Mouse (Mus musculus) kidney, embryonic 14.5 days (tissue): ENCODE results near the gene Nsmce1. TPM values are rescaled to one million over a fixed set of nuclear protein-coding genes. Genes with fewer than 3 reads are reported as not detected.
A peak's percentile ranks its signal among the peaks of the same experiment; 100 is the strongest.

ENCODE experiments used
- ATAC-seq: fragments of 200-750 bp; cut with Nextera tagmentation; 2 replicates; pipeline ENCODE4 v1.8.0; 2017; ENCODE audit warnings: moderate number of reproducible peaks, mild to moderate bottlenecking, moderate TSS enrichment, moderate library complexity; ENCODE audit not compliant: low FRiP score, low TSS enrichment
- H3K27ac ChIP-seq: fragments of 300-500 bp; sonication (generic); 2 replicates; pipeline ENCODE4 v1.5.1; 2014; ENCODE audit warnings: low read depth, mild to moderate bottlenecking, low read length, moderate library complexity, mixed read lengths
- H3K27me3 ChIP-seq: fragments of 300-500 bp; sonication (generic); 2 replicates; pipeline ENCODE4 v1.6.1; 2014; ENCODE audit warnings: mild to moderate bottlenecking, low read length; ENCODE audit not compliant: control insufficient read depth, insufficient read depth
- H3K36me3 ChIP-seq: fragments of 300-500 bp; sonication (generic); 2 replicates; pipeline ENCODE4 v1.6.1; 2014; ENCODE audit warnings: low read length, mixed read lengths; ENCODE audit not compliant: control insufficient read depth, insufficient read depth
- H3K4me1 ChIP-seq: fragments of 300-500 bp; sonication (generic); 2 replicates; pipeline ENCODE4 v1.6.1; 2014; ENCODE audit warnings: low read length, mixed read lengths; ENCODE audit not compliant: control insufficient read depth, insufficient read depth
- H3K4me2 ChIP-seq: fragments of 300-500 bp; sonication (generic); replicated peaks from 2 replicates; pipeline ENCODE4 v1.6.1; 2014; ENCODE audit warnings: low read depth, mild to moderate bottlenecking, low read length
- H3K4me3 ChIP-seq: fragments of 300-500 bp; sonication (generic); 2 replicates; pipeline ENCODE4 v1.5.1; 2014; ENCODE audit warnings: mild to moderate bottlenecking, low read length
- H3K9ac ChIP-seq: fragments of 300-500 bp; sonication (generic); 2 replicates; pipeline ENCODE4 v1.6.1; 2014; ENCODE audit warnings: low read depth, mild to moderate bottlenecking, low read length, moderate library complexity
- H3K9me3 ChIP-seq: fragments of 300-500 bp; sonication (generic); 2 replicates; pipeline ENCODE4 v1.6.1; 2016; ENCODE audit warnings: low read length; ENCODE audit not compliant: control insufficient read depth
- WGBS: fragments of 180-500 bp; shearing (Covaris S2); extraction: QIAGEN DNeasy Blood & Tissue Kit; methylation state at CpG from one replicate; pipeline ENCODE4 v1.1.7; 2014; 5-methylcytosine and 5-hydroxymethylcytosine counted together
- polyA plus RNA-seq: library from polyadenylated mRNA; unstranded; fragments of >200 nt; fragmentation: Nextera tagmentation; extraction: Ambion mirVana; gene quantifications from 2 replicates; pipeline ENCODE4 v1.2.1, GENCODE M21; 2014

Nsmce1 gene
- polyA plus RNA-seq, result 137 and 157 TPM in 2 replicates

- Histone ChIP-seq H3K9me3 (no peaks in the 10 kb centered on the region), H3K36me3 (peaks cover 2% of the 10 kb centered on the region), H3K27me3 (no peaks in the 10 kb centered on the region), H3K4me2 (peak within 1 kb of the TSS; percentile 69), H3K4me1 (0 out of 2 replicates have a peak, but pooled peaks cover 3% of the 10 kb centered on the region), H3K27ac (peak within 1 kb of the TSS; percentile 69), H3K4me3 (peak within 1 kb of the TSS; percentile 68), H3K9ac (peak within 1 kb of the TSS; percentile 66)
- ATAC-seq, result peak; percentile 99
- WGBS, result under 1% methylated on average over 56 of the region's 56 CpGs
These were observed at the start of gene Nsmce1 for GRCm38 (mm10) chr7:125490947-125491735. Nsmce1 (minus strand) TSS chr7:125491596.

- H3K9ac ChIP-seq, result no peak overlapping the region
- no peak overlapping the region for H3K27ac ChIP-seq
- no peaks in the 10 kb centered on the region for H3K9me3 ChIP-seq
- H3K4me1 ChIP-seq, result no peaks in the 10 kb centered on the region
- no peak overlapping the region for H3K4me2 ChIP-seq
- 69% methylated on average over 1 of the region's 1 CpGs for WGBS
- no peak overlapping the region for H3K4me3 ChIP-seq
- no peaks in the 10 kb centered on the region for H3K27me3 ChIP-seq
- no peaks in the 10 kb centered on the region for H3K36me3 ChIP-seq
- ATAC-seq, result no peak
These were observed 49.6 kb upstream of the Nsmce1 start for GRCm38 (mm10) chr7:125541026-125541425.

DNA sequence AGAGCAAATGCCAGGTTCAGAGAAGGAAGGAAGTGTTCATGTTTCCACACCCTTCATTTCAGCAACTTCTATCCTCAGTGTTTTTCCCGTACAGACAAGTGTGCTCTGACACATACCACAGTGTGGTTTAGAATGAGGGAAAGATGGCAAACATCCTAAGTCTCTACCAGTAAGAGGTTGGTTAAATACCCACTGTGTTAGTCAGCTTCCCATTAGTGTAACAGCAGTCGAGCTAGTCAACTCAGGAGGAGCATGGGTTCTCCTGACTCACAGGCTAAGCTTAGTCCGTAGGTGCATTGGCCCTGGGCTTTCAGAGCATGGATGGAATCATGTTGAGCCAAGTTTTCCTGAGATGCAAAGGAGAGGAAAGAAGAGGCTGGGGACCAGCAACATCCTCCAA is 48.0 kb upstream of the Nsmce1 start:
- Histone ChIP-seq H3K9me3 (peaks cover 1% of the 10 kb centered on the region; the same call in 1 of the 2 replicates), H3K36me3 (no peaks in the 10 kb centered on the region), H3K4me2 (no peak overlapping the region), H3K27me3 (no peaks in the 10 kb centered on the region), H3K27ac (no peak overlapping the region), H3K9ac (no peak overlapping the region), H3K4me1 (no peaks in the 10 kb centered on the region), H3K4me3 (no peak overlapping the region)
- WGBS, result 84% methylated on average over 3 of the region's 3 CpGs
- no peak for ATAC-seq

GRCm38 (mm10) chr7:125527901-125528580 is 36.6 kb upstream of the Nsmce1 start:
- ATAC-seq, result no peak
- WGBS, result 86% methylated on average over 9 of the region's 9 CpGs

GRCm38 (mm10) chr7:125527186-125527585 is 35.8 kb upstream of the Nsmce1 start:
- H3K9me3 ChIP-seq, result no peaks in the 10 kb centered on the region
- no peak overlapping the region for H3K9ac ChIP-seq
- no peaks in the 10 kb centered on the region for H3K36me3 ChIP-seq
- H3K4me2 ChIP-seq, result no peak overlapping the region
- H3K4me3 ChIP-seq, result no peak overlapping the region
- no peaks in the 10 kb centered on the region for H3K27me3 ChIP-seq
- no peaks in the 10 kb centered on the region for H3K4me1 ChIP-seq
- WGBS, result 94% methylated on average over 6 of the region's 6 CpGs
- no peak overlapping the region for H3K27ac ChIP-seq
- ATAC-seq, result no peak

More at GRCm38 (mm10) chr7:125527901-125528580, 36.6 kb upstream of the Nsmce1 start:
- Histone ChIP-seq H3K27ac (no peak overlapping the region), H3K36me3 (no peaks in the 10 kb centered on the region), H3K4me3 (no peak overlapping the region), H3K9me3 (no peaks in the 10 kb centered on the region), H3K9ac (no peak overlapping the region), H3K4me2 (no peak overlapping the region), H3K27me3 (no peaks in the 10 kb centered on the region), H3K4me1 (no peaks in the 10 kb centered on the region)

GRCm38 (mm10) chr7:125523051-125523450 is 31.7 kb upstream of the Nsmce1 start:
- Histone ChIP-seq H3K9ac (no peak overlapping the region), H3K4me1 (no peaks in the 10 kb centered on the region), H3K27me3 (no peaks in the 10 kb centered on the region), H3K4me2 (no peak overlapping the region), H3K27ac (no peak overlapping the region), H3K9me3 (no peaks in the 10 kb centered on the region), H3K4me3 (no peak overlapping the region), H3K36me3 (no peaks in the 10 kb centered on the region)
- 59% methylated on average over 3 of the region's 3 CpGs for WGBS
- ATAC-seq, result no peak

DNA sequence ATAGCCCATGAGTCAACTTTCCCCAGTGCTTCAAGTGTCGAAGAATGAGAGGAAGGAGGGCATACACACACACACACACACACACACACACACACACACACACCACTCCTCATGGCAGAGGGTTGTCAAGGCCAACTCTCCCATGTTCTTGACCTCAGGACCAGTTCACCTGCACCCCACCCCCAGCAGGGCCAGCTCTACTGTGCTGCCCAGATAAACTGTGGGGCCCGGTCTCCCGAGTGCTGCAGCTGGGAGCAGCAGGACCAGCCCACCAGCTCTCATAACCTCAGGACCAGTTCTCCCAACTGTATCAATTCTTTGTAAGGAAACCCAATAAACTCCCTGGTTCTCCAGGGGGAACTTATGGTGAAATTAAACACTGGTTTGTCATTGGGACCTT is 28.3 kb upstream of the Nsmce1 start:
- H3K4me1 ChIP-seq, result no peaks in the 10 kb centered on the region
- 84% methylated on average over 3 of the region's 3 CpGs for WGBS

GRCm38 (mm10) chr7:125517470-125517869 is 26.1 kb upstream of the Nsmce1 start:
- Histone ChIP-seq H3K9ac (no peak overlapping the region), H3K27ac (no peak overlapping the region), H3K36me3 (no peaks in the 10 kb centered on the region), H3K4me2 (no peak overlapping the region), H3K9me3 (no peaks in the 10 kb centered on the region), H3K4me3 (no peak overlapping the region), H3K27me3 (no peaks in the 10 kb centered on the region), H3K4me1 (no peaks in the 10 kb centered on the region)
- ATAC-seq, result no peak
- 88% methylated on average over 6 of the region's 6 CpGs for WGBS

More for the DNA sequence above, 28.3 kb upstream of the Nsmce1 start:
- no peaks in the 10 kb centered on the region for H3K9me3 ChIP-seq
- H3K27ac ChIP-seq, result no peak overlapping the region
- H3K27me3 ChIP-seq, result no peaks in the 10 kb centered on the region
- H3K4me3 ChIP-seq, result no peak overlapping the region
- ATAC-seq, result no peak
- no peak overlapping the region for H3K4me2 ChIP-seq
- H3K9ac ChIP-seq, result no peak overlapping the region
- H3K36me3 ChIP-seq, result no peaks in the 10 kb centered on the region

GRCm38 (mm10) chr7:125516723-125517122 is 25.3 kb upstream of the Nsmce1 start:
- no peak for ATAC-seq
- WGBS, result 88% methylated on average over 8 of the region's 8 CpGs
- no peaks in the 10 kb centered on the region for H3K27me3 ChIP-seq
- no peak overlapping the region for H3K4me3 ChIP-seq
- no peak overlapping the region for H3K4me2 ChIP-seq
- no peaks in the 10 kb centered on the region for H3K36me3 ChIP-seq
- no peak overlapping the region for H3K27ac ChIP-seq
- H3K4me1 ChIP-seq, result no peaks in the 10 kb centered on the region
- no peaks in the 10 kb centered on the region for H3K9me3 ChIP-seq
- H3K9ac ChIP-seq, result no peak overlapping the region
